Mouse (Mus musculus) heart, embryonic 10.5 days (tissue): ENCODE data around the gene Map2k6. TPM values are rescaled to one million over a fixed set of nuclear protein-coding genes. Genes with fewer than 3 reads are reported as not detected.

Experiments used
- DNase-seq: peaks from one replicate; pipeline ENCODE4 v3.0.0-alpha.2; 2017; ENCODE audit warnings: low spot score
- H3K27ac ChIP-seq: fragments of 300-500 bp; sonication (generic); 2 replicates; pipeline ENCODE4 v1.5.1; 2016; ENCODE audit warnings: mild to moderate bottlenecking
- H3K27me3 ChIP-seq: fragments of 300-500 bp; sonication (generic); 2 replicates; pipeline ENCODE4 v1.6.1; 2016; ENCODE audit warnings: mild to moderate bottlenecking; ENCODE audit not compliant: poor library complexity, insufficient read depth, severe bottlenecking
- H3K36me3 ChIP-seq: fragments of 300-500 bp; sonication (generic); 2 replicates; pipeline ENCODE4 v1.6.1; 2016; ENCODE audit warnings: mild to moderate bottlenecking, moderate library complexity
- H3K4me1 ChIP-seq: fragments of 300-500 bp; sonication (generic); 2 replicates; pipeline ENCODE4 v1.6.1; 2016; ENCODE audit warnings: mild to moderate bottlenecking
- H3K4me3 ChIP-seq: fragments of 300-500 bp; sonication (generic); 2 replicates; pipeline ENCODE4 v1.5.1; 2016; ENCODE audit warnings: mild to moderate bottlenecking, moderate library complexity
- H3K9me3 ChIP-seq: fragments of 300-500 bp; sonication (generic); 2 replicates; pipeline ENCODE4 v1.6.1; 2016; ENCODE audit warnings: mild to moderate bottlenecking, moderate library complexity
- WGBS: fragments of 180-500 bp; shearing (Covaris S2); methylation state at CpG from one replicate; pipeline ENCODE4 v1.1.7; 2016; 5-methylcytosine and 5-hydroxymethylcytosine counted together
- polyA plus RNA-seq: library from polyadenylated mRNA; unstranded; fragments of >200 nt; fragmentation: Nextera tagmentation; extraction: Ambion mirVana; gene quantifications from 2 replicates; pipeline ENCODE4 v1.2.1, GENCODE M21; 2016

The Map2k6 gene
- polyA plus RNA-seq, 1 experiment from 2014 or later: 22.5 TPM

- 83% methylated on average over 7 of the region's 7 CpGs for WGBS
- Histone ChIP-seq H3K9me3 (no peaks in the 10 kb centered on the region), H3K36me3 (0 out of 2 replicates have a peak, but pooled peaks cover 2% of the 10 kb centered on the region), H3K27ac (no peak overlapping the region), H3K4me1 (no peaks in the 10 kb centered on the region), H3K27me3 (no peaks in the 10 kb centered on the region), H3K4me3 (no peak overlapping the region)
- no peak for DNase-seq
These were observed 15.3 kb downstream of the Map2k6 start for GRCm38 (mm10) chr11:110414263-110414662.

- H3K4me3 ChIP-seq: no peak overlapping the region
- WGBS: 87% methylated on average over 6 of the region's 6 CpGs
- no peak for DNase-seq
- no peaks in the 10 kb centered on the region for H3K9me3 ChIP-seq
- H3K27me3 ChIP-seq: no peaks in the 10 kb centered on the region
- no peaks in the 10 kb centered on the region for H3K4me1 ChIP-seq
- no peaks in the 10 kb centered on the region for H3K36me3 ChIP-seq
- H3K27ac ChIP-seq: no peak overlapping the region
These were observed 17.8 kb downstream of the Map2k6 start for GRCm38 (mm10) chr11:110416691-110417090.

GRCm38 (mm10) chr11:110420463-110420862 lies 21.5 kb downstream of the Map2k6 start:
- DNase-seq: no peak
- Histone ChIP-seq H3K9me3 (no peaks in the 10 kb centered on the region), H3K27ac (no peak overlapping the region), H3K36me3 (no peaks in the 10 kb centered on the region), H3K4me1 (no peaks in the 10 kb centered on the region), H3K27me3 (no peaks in the 10 kb centered on the region), H3K4me3 (no peak overlapping the region)
- WGBS: 93% methylated on average over 7 of the region's 7 CpGs

- DNase-seq: no peak
- Histone ChIP-seq H3K27me3 (no peaks in the 10 kb centered on the region), H3K4me3 (no peak overlapping the region), H3K27ac (no peak overlapping the region), H3K36me3 (no peaks in the 10 kb centered on the region), H3K4me1 (peaks cover 10% of the 10 kb centered on the region), H3K9me3 (no peaks in the 10 kb centered on the region)
- WGBS: 84% methylated on average over 6 of the region's 6 CpGs
These were observed 27.7 kb downstream of the Map2k6 start for GRCm38 (mm10) chr11:110426572-110427145.

GRCm38 (mm10) chr11:110427159-110427561 lies 28.2 kb downstream of the Map2k6 start:
- no peaks in the 10 kb centered on the region for H3K9me3 ChIP-seq
- H3K4me1 ChIP-seq: peaks cover 10% of the 10 kb centered on the region
- no peak overlapping the region for H3K4me3 ChIP-seq
- no peak for DNase-seq
- no peak overlapping the region for H3K27ac ChIP-seq
- 73% methylated on average over 11 of the region's 11 CpGs for WGBS
- no peaks in the 10 kb centered on the region for H3K27me3 ChIP-seq
- H3K36me3 ChIP-seq: no peaks in the 10 kb centered on the region

GRCm38 (mm10) chr11:110428999-110429398 lies 30.1 kb downstream of the Map2k6 start:
- no peaks in the 10 kb centered on the region for H3K27me3 ChIP-seq
- H3K27ac ChIP-seq: no peak overlapping the region
- H3K36me3 ChIP-seq: no peaks in the 10 kb centered on the region
- no peak overlapping the region for H3K4me3 ChIP-seq
- WGBS: 80% methylated on average over 6 of the region's 6 CpGs
- H3K9me3 ChIP-seq: no peaks in the 10 kb centered on the region
- peaks cover 10% of the 10 kb centered on the region for H3K4me1 ChIP-seq
- no peak for DNase-seq

GRCm38 (mm10) chr11:110429837-110430418 lies 31.0 kb downstream of the Map2k6 start:
- WGBS: 64% methylated on average over 3 of the region's 3 CpGs
- Histone ChIP-seq H3K9me3 (no peaks in the 10 kb centered on the region), H3K27ac (no peak overlapping the region), H3K4me3 (no peak overlapping the region), H3K36me3 (peaks cover 5% of the 10 kb centered on the region; the same call in 1 of the 2 replicates), H3K4me1 (peaks cover 10% of the 10 kb centered on the region), H3K27me3 (no peaks in the 10 kb centered on the region)
- DNase-seq: no peak

GRCm38 (mm10) chr11:110435839-110436556 lies 37.1 kb downstream of the Map2k6 start:
- WGBS: 68% methylated on average over 8 of the region's 8 CpGs
- 0 out of 2 replicates have a peak, but pooled peaks cover 7% of the 10 kb centered on the region for H3K4me1 ChIP-seq
- H3K27me3 ChIP-seq: no peaks in the 10 kb centered on the region
- DNase-seq: no peak
- peaks cover 9% of the 10 kb centered on the region; the same call in 1 of the 2 replicates for H3K36me3 ChIP-seq
- no peak overlapping the region for H3K27ac ChIP-seq
- H3K9me3 ChIP-seq: no peaks in the 10 kb centered on the region
- H3K4me3 ChIP-seq: no peak overlapping the region

GRCm38 (mm10) chr11:110436998-110437397 lies 38.1 kb downstream of the Map2k6 start:
- Histone ChIP-seq H3K4me1 (0 out of 2 replicates have a peak, but pooled peaks cover 7% of the 10 kb centered on the region), H3K36me3 (peaks cover 9% of the 10 kb centered on the region; the same call in 1 of the 2 replicates), H3K4me3 (no peak overlapping the region), H3K27me3 (no peaks in the 10 kb centered on the region), H3K27ac (no peak overlapping the region), H3K9me3 (no peaks in the 10 kb centered on the region)
- no peak for DNase-seq
- WGBS: 82% methylated on average over 12 of the region's 12 CpGs

GRCm38 (mm10) chr11:110438135-110438534 lies 39.2 kb downstream of the Map2k6 start:
- Histone ChIP-seq H3K36me3 (peaks cover 9% of the 10 kb centered on the region; the same call in 1 of the 2 replicates), H3K27ac (no peak overlapping the region), H3K27me3 (no peaks in the 10 kb centered on the region), H3K4me1 (0 out of 2 replicates have a peak, but pooled peaks cover 7% of the 10 kb centered on the region), H3K9me3 (no peaks in the 10 kb centered on the region), H3K4me3 (no peak overlapping the region)
- no peak for DNase-seq
- 88% methylated on average over 3 of the region's 3 CpGs for WGBS

GRCm38 (mm10) chr11:110438700-110439296 lies 39.9 kb downstream of the Map2k6 start:
- H3K27ac ChIP-seq: no peak overlapping the region
- no peak for DNase-seq
- H3K36me3 ChIP-seq: peaks cover 9% of the 10 kb centered on the region; the same call in 1 of the 2 replicates
- H3K27me3 ChIP-seq: no peaks in the 10 kb centered on the region
- no peak overlapping the region for H3K4me3 ChIP-seq
- H3K9me3 ChIP-seq: no peaks in the 10 kb centered on the region
- 73% methylated on average over 4 of the region's 4 CpGs for WGBS
- 0 out of 2 replicates have a peak, but pooled peaks cover 7% of the 10 kb centered on the region for H3K4me1 ChIP-seq

GRCm38 (mm10) chr11:110439354-110439753 lies 40.4 kb downstream of the Map2k6 start:
- Histone ChIP-seq H3K9me3 (no peaks in the 10 kb centered on the region), H3K4me1 (0 out of 2 replicates have a peak, but pooled peaks cover 7% of the 10 kb centered on the region), H3K27ac (no peak overlapping the region), H3K27me3 (no peaks in the 10 kb centered on the region), H3K36me3 (peaks cover 9% of the 10 kb centered on the region; the same call in 1 of the 2 replicates), H3K4me3 (no peak overlapping the region)
- WGBS: 36% methylated on average over 7 of the region's 7 CpGs
- DNase-seq: no peak

- 91% methylated on average over 6 of the region's 6 CpGs for WGBS
- no peak for DNase-seq
- Histone ChIP-seq H3K4me1 (peaks cover 20% of the 10 kb centered on the region), H3K27me3 (peaks cover 11% of the 10 kb centered on the region; the same call in 1 of the 2 replicates), H3K27ac (no peak overlapping the region), H3K36me3 (no peaks in the 10 kb centered on the region), H3K4me3 (no peak overlapping the region), H3K9me3 (no peaks in the 10 kb centered on the region)
These were observed 45.7 kb downstream of the Map2k6 start for GRCm38 (mm10) chr11:110444576-110444975.
